Mouse (Mus musculus) intestine, embryonic 16.5 days (tissue): ENCODE data around the gene Ntrk3. TPM values are rescaled to one million over a fixed set of nuclear protein-coding genes. Genes with fewer than 3 reads are reported as not detected.

Experiments used
- ATAC-seq: fragments of 200-750 bp; cut with Nextera tagmentation; 2 replicates; pipeline ENCODE4 v1.8.0; 2017; ENCODE audit warnings: moderate TSS enrichment, moderate library complexity
- H3K27ac ChIP-seq: fragments of 300-500 bp; sonication (generic); 2 replicates; pipeline ENCODE4 v1.5.1; 2014; ENCODE audit warnings: mild to moderate bottlenecking, low read length
- H3K27me3 ChIP-seq: fragments of 300-500 bp; sonication (generic); replicated peaks from 2 replicates; pipeline ENCODE4 v1.6.1; 2014; ENCODE audit warnings: low read length, control low read depth, mixed read lengths; ENCODE audit not compliant: control insufficient read depth, insufficient read depth
- H3K36me3 ChIP-seq: fragments of 300-500 bp; sonication (generic); 2 replicates; pipeline ENCODE4 v1.6.1; 2014; ENCODE audit warnings: low read length, control low read depth; ENCODE audit not compliant: control insufficient read depth, insufficient read depth
- H3K4me1 ChIP-seq: fragments of 300-500 bp; sonication (generic); 2 replicates; pipeline ENCODE4 v1.6.1; 2014; ENCODE audit warnings: low read length, control low read depth, mixed read lengths; ENCODE audit not compliant: control insufficient read depth, insufficient read depth
- H3K4me2 ChIP-seq: fragments of 300-500 bp; sonication (generic); 2 replicates; pipeline ENCODE4 v1.6.1; 2014; ENCODE audit warnings: low read depth, low read length, control low read depth
- H3K4me3 ChIP-seq: fragments of 300-500 bp; sonication (generic); 2 replicates; pipeline ENCODE4 v1.5.1; 2014; ENCODE audit warnings: mild to moderate bottlenecking, low read length
- H3K9ac ChIP-seq: fragments of 300-500 bp; sonication (generic); 2 replicates; pipeline ENCODE4 v1.6.1; 2014; ENCODE audit warnings: low read depth, low read length
- H3K9me3 ChIP-seq: fragments of 300-500 bp; sonication (generic); 2 replicates; pipeline ENCODE4 v1.6.1; 2016; ENCODE audit warnings: low read length, control low read depth; ENCODE audit not compliant: control insufficient read depth
- WGBS: fragments of 180-500 bp; shearing (Covaris S2); extraction: QIAGEN DNeasy Blood & Tissue Kit; methylation state at CpG from one replicate; pipeline ENCODE4 v1.1.7; 2014; 5-methylcytosine and 5-hydroxymethylcytosine counted together
- polyA plus RNA-seq: library from polyadenylated mRNA; unstranded; fragments of >200 nt; fragmentation: Nextera tagmentation; extraction: Ambion mirVana; gene quantifications from 2 replicates; pipeline ENCODE4 v1.2.1, GENCODE M21; 2015

The Ntrk3 gene
- polyA plus RNA-seq, 1 experiment from 2014 or later = 2.1 TPM

DNA sequence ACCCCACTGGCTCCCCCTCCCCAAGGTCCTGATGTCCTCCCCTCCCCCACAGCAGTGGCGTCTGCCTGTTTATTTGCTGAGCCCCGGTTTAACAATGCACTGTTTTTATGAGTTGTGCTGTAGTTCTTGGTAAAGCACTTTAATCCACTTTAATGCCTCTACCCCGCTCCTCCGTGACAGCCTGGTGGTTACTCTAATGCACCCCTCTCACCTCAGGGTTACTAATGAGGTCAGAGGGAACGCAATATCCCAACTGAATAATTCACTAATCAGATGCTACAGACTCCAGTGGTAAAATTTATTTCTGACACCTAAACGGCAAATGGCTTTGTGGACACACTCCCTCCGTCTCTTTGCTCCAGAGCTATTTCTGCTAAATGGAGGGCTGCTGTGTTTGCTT is 133.9 kb downstream of the Ntrk3 start:
- Histone ChIP-seq H3K9me3 (no peaks in the 10 kb centered on the region), H3K27ac (no peak overlapping the region), H3K27me3 (no peaks in the 10 kb centered on the region), H3K4me2 (no peak overlapping the region), H3K4me3 (no peak overlapping the region), H3K36me3 (no peaks in the 10 kb centered on the region), H3K4me1 (no peaks in the 10 kb centered on the region), H3K9ac (no peak overlapping the region)
- WGBS = 18% methylated on average over 7 of the region's 7 CpGs
- ATAC-seq = no peak

DNA sequence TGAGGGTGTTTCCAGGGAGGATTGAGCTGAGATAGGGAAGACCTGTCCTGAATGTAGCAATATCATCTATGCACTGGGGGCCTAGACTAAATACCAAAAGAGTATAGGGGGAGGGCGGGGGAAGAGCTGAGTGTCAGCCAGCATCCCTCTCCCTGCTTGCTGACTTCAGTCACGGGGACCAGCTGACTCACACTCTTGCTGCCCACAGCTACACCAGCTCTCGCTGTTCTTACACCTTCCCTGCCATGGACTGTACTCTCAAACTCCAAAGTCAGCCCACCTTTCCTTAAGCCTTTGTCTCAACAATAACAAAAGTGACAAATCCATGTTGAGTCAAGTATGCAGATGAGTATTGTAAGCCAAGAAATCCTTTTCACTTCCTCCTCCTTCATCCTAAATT is 136.0 kb downstream of the Ntrk3 start:
- 81% methylated on average over 3 of the region's 3 CpGs for WGBS
- H3K4me3 ChIP-seq = no peak overlapping the region
- no peak overlapping the region for H3K4me2 ChIP-seq
- H3K9ac ChIP-seq = no peak overlapping the region
- H3K36me3 ChIP-seq = no peaks in the 10 kb centered on the region
- H3K27ac ChIP-seq = no peak overlapping the region
- no peaks in the 10 kb centered on the region for H3K4me1 ChIP-seq
- H3K9me3 ChIP-seq = no peaks in the 10 kb centered on the region
- ATAC-seq = no peak
- H3K27me3 ChIP-seq = peaks cover 12% of the 10 kb centered on the region; the same call in 1 of the 2 replicates

DNA sequence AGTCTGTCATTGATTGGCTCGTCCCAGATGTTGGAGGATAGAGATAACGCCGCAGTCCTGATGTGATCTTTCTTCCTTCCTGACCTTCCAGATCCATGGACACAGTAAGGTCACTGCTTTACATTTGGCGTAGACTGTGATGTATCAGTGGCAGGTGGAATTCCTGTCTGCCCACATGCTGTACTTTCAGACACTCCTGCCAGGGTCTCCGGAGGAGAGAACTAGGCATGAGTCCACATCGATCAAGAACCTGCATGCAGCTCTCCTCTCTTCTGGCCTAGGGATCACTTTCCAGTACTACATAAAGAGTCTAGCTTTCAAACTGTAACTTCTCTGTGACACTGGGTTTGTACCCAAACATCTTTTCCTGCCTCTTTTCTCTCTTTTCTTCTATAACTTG is 136.9 kb downstream of the Ntrk3 start:
- Histone ChIP-seq H3K4me1 (no peaks in the 10 kb centered on the region), H3K36me3 (no peaks in the 10 kb centered on the region), H3K27ac (no peak overlapping the region), H3K27me3 (peaks cover 12% of the 10 kb centered on the region; the same call in 1 of the 2 replicates), H3K9ac (no peak overlapping the region), H3K9me3 (no peaks in the 10 kb centered on the region), H3K4me3 (no peak overlapping the region), H3K4me2 (no peak overlapping the region)
- no peak for ATAC-seq
- WGBS = 86% methylated on average over 6 of the region's 6 CpGs

DNA sequence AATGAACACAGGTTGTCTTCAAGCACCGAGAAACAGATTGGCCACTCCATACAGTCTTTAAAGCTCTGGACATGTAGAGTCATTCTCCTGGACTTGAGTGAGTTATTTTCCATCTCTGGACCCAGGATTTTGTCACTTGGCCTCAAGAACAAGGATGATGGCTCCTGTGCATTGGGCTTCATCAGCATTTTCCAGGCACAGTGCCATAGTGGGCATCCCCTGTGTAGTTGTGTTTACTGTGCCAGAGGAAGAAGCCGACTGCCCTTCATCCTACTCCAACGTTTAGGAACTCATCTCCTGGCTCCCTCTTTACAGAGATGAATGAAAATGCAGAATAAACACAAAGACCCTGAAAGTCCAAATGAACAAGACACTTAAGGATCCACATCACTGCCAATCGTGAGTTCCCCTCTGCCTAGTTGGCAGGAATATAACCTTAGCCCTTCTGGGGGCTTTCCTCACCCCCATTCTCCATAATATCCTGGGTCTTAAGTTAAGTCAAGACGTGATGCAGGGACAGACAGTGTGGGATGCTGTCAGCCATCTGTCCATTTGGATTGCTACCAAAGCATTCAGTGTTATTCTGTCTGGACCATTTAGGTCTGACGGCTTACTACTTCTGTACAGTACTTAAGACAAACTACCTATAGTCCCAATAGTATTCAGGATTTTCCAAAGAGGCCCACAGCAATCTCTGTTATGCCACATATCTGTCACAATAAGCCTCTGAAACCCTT is 137.7 kb downstream of the Ntrk3 start:
- ATAC-seq = no peak
- Histone ChIP-seq H3K9me3 (no peaks in the 10 kb centered on the region), H3K4me2 (no peak overlapping the region), H3K27me3 (peaks cover 12% of the 10 kb centered on the region; the same call in 1 of the 2 replicates), H3K27ac (no peak overlapping the region), H3K4me1 (no peaks in the 10 kb centered on the region), H3K36me3 (no peaks in the 10 kb centered on the region), H3K4me3 (no peak overlapping the region), H3K9ac (no peak overlapping the region)
- 69% methylated on average over 6 of the region's 6 CpGs for WGBS

DNA sequence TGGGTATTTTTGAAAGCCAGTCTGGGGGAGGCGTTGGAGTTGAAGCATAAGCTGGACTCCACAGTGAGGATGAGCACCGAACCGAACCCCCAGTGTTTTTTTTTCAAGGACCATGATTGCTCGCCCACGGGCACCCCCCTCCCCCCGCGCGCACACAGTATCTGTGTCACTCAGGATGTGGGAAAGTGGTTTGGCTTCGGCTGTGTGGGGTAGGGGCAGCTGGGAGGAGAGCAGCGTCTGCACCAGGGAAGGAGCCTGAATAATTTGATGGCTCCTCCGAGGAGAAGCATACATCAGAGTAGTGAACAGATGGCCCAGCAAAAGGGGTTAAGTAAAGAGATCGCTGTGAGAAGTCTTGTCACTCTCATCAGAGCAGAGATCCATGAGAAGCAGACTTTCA is 139.7 kb downstream of the Ntrk3 start:
- no peaks in the 10 kb centered on the region for H3K4me1 ChIP-seq
- H3K36me3 ChIP-seq = no peaks in the 10 kb centered on the region
- H3K9me3 ChIP-seq = no peaks in the 10 kb centered on the region
- H3K27me3 ChIP-seq = peaks cover 12% of the 10 kb centered on the region; the same call in 1 of the 2 replicates
- H3K9ac ChIP-seq = no peak overlapping the region
- H3K4me2 ChIP-seq = no peak overlapping the region
- H3K4me3 ChIP-seq = no peak overlapping the region
- no peak overlapping the region for H3K27ac ChIP-seq
- ATAC-seq = no peak
- 32% methylated on average over 12 of the region's 12 CpGs for WGBS

DNA sequence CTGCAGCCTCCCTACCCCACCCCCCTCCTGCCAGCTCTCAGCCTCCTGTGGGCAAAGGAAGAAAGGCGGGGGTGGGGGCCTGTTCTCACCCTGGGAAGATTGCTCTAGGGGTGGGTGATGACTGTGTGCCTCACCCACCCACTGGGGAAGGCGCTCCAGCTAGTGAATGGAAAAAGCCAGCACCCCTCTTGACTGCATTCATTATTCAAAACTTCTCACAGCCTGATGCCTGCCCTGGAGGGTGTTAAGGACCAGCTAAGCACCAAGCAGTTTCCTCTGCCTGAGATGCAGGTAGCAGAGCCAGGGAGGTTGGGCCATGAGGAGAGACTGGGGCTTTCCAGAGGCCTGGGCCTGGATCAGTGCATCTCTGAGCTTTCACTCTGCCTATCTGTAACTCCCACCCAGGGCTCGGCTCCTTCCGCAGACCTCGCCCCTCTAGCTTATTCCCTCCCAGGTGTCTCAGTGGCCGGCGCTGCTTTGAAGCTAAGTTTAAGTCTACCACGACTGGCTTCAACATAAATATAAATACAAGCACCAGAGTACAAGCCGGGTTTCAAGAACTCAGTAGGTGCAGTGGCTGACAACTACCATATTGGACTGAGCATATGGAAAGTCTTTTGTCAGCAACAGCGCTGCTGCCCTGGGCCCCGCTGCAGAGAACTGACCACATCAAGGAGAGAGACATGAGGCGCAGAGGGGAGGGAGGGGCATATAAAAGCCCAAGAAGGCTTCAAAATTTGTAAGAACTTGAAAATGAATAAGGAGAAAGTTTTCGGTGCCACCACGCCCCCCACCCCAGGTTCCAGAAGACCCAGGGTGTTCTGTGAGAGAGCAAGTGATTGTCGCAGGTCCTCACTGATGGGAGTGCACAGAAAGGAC is 140.3 kb downstream of the Ntrk3 start:
- Histone ChIP-seq H3K9ac (no peak overlapping the region), H3K9me3 (no peaks in the 10 kb centered on the region), H3K27me3 (peaks cover 12% of the 10 kb centered on the region; the same call in 1 of the 2 replicates), H3K4me2 (no peak overlapping the region), H3K4me3 (no peak overlapping the region), H3K27ac (no peak overlapping the region), H3K4me1 (no peaks in the 10 kb centered on the region), H3K36me3 (no peaks in the 10 kb centered on the region)
- ATAC-seq = no peak
- WGBS = 29% methylated on average over 15 of the region's 15 CpGs

DNA sequence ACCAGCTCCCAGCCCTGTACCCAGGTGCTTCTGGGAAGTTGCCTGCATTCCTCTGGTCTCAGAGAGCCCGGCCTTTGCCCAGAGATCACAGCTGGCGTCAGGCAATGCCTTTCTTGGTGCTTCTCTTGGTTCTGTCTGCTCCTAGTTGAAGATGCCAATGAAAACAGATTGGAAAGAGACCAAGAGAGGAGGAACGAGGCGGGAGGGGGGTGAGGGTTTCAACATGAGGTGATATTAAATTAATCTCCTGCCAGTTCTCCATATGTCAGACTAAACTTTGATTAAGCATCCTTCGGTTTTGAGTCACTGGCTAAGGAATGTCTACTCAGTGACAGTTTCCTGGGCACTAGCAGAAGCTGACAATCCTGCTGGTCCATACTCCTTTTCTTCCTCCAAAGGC is 141.3 kb downstream of the Ntrk3 start:
- WGBS = 68% methylated on average over 5 of the region's 5 CpGs
- Histone ChIP-seq H3K27me3 (peaks cover 12% of the 10 kb centered on the region; the same call in 1 of the 2 replicates), H3K36me3 (no peaks in the 10 kb centered on the region), H3K9ac (no peak overlapping the region), H3K4me1 (no peaks in the 10 kb centered on the region), H3K9me3 (no peaks in the 10 kb centered on the region), H3K4me2 (no peak overlapping the region), H3K27ac (no peak overlapping the region), H3K4me3 (no peak overlapping the region)
- no peak for ATAC-seq

DNA sequence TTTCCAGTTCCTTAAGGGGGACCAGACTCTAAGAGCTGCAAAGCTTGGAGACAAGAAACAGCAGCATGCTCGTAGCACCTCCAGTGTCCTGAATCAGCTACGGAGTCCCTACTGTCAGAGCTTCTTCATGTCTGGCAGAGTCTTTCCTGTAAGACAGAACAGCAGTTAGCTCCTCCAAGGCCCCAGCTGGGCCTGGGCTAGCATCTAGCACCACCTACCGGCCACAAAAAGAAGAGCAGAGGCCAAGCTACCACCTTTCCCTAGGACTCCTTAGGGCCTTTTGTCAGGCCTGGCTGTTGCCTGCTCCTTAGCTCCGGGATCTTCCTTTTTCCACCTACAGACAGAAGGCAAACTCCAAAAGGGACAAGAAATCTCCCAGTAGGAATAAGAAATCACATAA is 141.9 kb downstream of the Ntrk3 start:
- Histone ChIP-seq H3K36me3 (no peaks in the 10 kb centered on the region), H3K9me3 (no peaks in the 10 kb centered on the region), H3K27ac (no peak overlapping the region), H3K9ac (no peak overlapping the region), H3K4me3 (no peak overlapping the region), H3K4me1 (no peaks in the 10 kb centered on the region), H3K27me3 (peaks cover 12% of the 10 kb centered on the region; the same call in 1 of the 2 replicates), H3K4me2 (no peak overlapping the region)
- ATAC-seq = peak; percentile 69; the same call in 1 of the 2 replicates
- 5% methylated on average over 4 of the region's 4 CpGs for WGBS

DNA sequence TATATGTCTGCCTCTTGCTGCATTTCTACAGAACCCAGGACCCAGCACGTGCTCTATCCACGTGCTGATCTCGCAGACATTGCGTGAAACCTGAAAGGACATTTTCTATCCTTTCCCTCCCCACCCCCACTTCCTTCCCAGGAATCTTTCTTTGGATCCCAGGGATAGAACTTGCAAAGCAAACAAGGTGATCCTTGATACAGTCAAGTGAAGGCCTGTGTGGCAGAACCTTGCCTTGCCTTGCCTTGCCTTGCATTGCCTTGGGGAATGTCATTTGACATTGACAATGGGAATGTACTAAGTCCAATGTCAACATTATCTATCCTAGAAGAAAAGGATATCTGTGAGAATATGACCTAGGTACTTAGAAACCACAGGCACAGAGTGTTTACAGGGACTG is 144.9 kb downstream of the Ntrk3 start:
- no peak overlapping the region for H3K4me3 ChIP-seq
- H3K27me3 ChIP-seq = peaks cover 4% of the 10 kb centered on the region; the same call in 1 of the 2 replicates
- H3K36me3 ChIP-seq = no peaks in the 10 kb centered on the region
- no peaks in the 10 kb centered on the region for H3K9me3 ChIP-seq
- H3K27ac ChIP-seq = no peak overlapping the region
- H3K9ac ChIP-seq = no peak overlapping the region
- no peak overlapping the region for H3K4me2 ChIP-seq
- 80% methylated on average over 4 of the region's 4 CpGs for WGBS
- H3K4me1 ChIP-seq = no peaks in the 10 kb centered on the region
- no peak for ATAC-seq
